Mouse (Mus musculus): ENCODE measurements around the gene Slc22a17.

Slc22a17 gene

GRCm38 (mm10) chr14:54938431-54939219, 25.7 kb upstream of the Slc22a17 start:
- DNase-seq, result no peak

GRCm38 (mm10) chr14:54937361-54938182, 24.6 kb upstream of the Slc22a17 start:
- DNase-seq, result no peak

GRCm38 (mm10) chr14:54936831-54937160, 23.9 kb upstream of the Slc22a17 start:
- no peak for DNase-seq

- no peak for DNase-seq
These were observed 23.2 kb upstream of the Slc22a17 start, which contains the start of gene Cmtm5 for GRCm38 (mm10) chr14:54935904-54936830. Gene Cmtm5, plus strand, starts transcription at chr14:54936261.

- no peak for DNase-seq
These were observed 19.8 kb upstream of the Slc22a17 start, which contains the start of gene Il25 for GRCm38 (mm10) chr14:54932645-54933150. Gene Il25, plus strand, starts transcription at chr14:54932695.

- DNase-seq, result no peak
These were observed 17.5 kb upstream of the Slc22a17 start for GRCm38 (mm10) chr14:54930431-54930830.

- DNase-seq, result no peak
These were observed 16.9 kb upstream of the Slc22a17 start for GRCm38 (mm10) chr14:54929801-54930200.

- no peak for DNase-seq
These were observed 14.4 kb upstream of the Slc22a17 start for GRCm38 (mm10) chr14:54927296-54927695.

GRCm38 (mm10) chr14:54926401-54927158, 13.6 kb upstream of the Slc22a17 start:
- no peak for DNase-seq

GRCm38 (mm10) chr14:54925349-54926342, 12.7 kb upstream of the Slc22a17 start, which contains the start of gene Efs:
Gene Efs, minus strand, starts transcription at chr14:54926126.
- DNase-seq, result peak; percentile 28

GRCm38 (mm10) chr14:54924641-54925348, 11.9 kb upstream of the Slc22a17 start:
- no peak for DNase-seq

GRCm38 (mm10) chr14:54920076-54920685, 7.2 kb upstream of the Slc22a17 start:
- DNase-seq, result no peak

GRCm38 (mm10) chr14:54913343-54913742, 411 bp upstream of the Slc22a17 start:
- no peak for DNase-seq

GRCm38 (mm10) chr14:54912109-54912850, 652 bp downstream of the Slc22a17 start:
- DNase-seq, result no peak

GRCm38 (mm10) chr14:54908682-54909081, 4.2 kb downstream of the Slc22a17 start:
- DNase-seq, result no peak

- DNase-seq, result no peak
These were observed 9.3 kb downstream of the Slc22a17 start for GRCm38 (mm10) chr14:54903641-54904040.

GRCm38 (mm10) chr14:54900383-54900782, 12.5 kb downstream of the Slc22a17 start:
- peak; percentile 90 for DNase-seq

GRCm38 (mm10) chr14:54897445-54897844, 15.5 kb downstream of the Slc22a17 start:
- DNase-seq, result no peak
